Mouse (Mus musculus): ENCODE measurements around the gene Rbmxl1.
A peak's percentile ranks its signal among the peaks of the same experiment; 100 is the strongest.
"Not testable (repeated sequence)": the region's sequence is repeated elsewhere in the genome, so short reads cannot be mapped to it uniquely, and the experiment has no call there.

Rbmxl1 gene

DNA sequence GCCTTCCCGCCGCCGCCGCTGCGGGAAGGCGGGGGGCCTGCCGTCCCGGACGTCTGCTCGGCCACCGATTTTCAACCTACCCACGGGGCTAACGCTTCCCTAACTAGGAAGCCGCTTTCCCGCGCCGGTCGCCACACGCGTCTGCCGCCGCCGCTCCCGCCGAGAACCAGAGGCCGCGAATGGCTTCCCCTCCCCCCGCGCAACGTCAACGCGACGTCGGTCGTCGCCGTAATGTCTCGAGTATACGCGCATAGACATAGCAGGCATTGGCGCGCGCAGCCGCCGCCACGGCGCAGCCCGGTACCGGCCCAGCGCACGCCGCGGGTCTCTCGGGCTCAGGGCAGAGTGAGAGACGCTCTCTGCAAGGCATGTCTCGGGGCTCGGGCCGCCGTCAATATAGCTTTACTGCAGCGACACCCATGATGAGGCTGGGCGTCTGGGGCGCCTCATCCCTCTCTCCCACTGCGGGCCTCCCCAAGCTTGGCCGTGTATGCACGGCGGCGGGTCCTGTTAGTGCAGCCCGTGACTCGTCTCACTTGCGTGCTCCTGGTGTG lies at the start of gene Rbmxl1:
Rbmxl1 (minus strand) TSS at position 180 of the 554 bp plus-strand sequence.
- peak; percentile 87 for DNase-seq (ENCODE audit: low read depth, low spot score)

DNA sequence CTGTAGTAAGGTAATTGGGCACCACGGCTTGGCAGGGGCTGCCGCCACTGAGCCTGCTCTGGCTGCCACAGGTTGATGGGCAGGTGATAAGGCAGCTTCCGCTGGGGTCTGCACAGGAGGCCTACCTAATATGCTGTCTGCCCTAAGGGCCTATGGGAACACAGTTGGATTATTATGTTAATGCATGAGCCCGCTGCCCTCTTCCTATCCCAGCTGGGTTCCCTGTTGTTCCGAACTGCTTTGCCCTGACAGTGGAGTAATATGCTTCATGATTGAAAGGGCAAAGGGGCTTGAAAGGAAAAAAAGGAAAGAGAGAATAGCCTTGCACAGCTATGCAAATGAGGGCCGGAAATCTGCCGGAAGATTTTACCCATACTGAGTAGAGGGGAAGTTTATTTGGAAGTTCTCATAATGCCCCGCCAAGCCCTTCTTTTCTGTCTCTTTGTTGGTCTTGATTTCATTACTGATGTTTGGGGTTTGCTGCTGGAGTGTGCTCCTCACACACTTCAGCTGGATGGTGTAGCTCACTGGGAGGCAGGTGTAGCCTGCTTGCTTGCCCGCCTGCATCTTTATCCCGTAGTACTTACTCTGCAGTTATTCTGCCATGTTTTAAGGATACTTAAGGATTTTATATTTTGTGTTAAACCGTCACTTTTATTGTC lies 48.2 kb upstream of the Rbmxl1 start:
- DNase-seq (ENCODE audit: low read depth, low spot score), result peak; percentile 97

DNA sequence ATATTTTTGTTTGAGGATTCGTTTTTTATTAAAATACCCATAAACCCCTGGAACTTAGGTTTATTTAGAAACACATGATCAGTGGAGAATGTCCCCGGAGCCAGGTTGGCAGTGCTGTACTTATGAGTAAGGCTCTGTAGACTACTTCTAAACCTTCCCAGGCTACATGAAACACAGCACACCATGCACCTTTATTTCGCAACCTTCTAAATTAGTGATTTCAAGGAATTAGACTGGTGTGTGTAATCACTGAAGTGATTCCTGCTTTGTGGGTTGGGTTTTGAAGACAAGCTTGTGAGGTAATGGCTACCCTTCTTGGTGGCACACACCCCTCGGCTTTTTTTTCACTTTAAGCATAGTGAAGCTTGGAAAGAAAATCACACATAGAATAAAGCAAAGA lies 47.1 kb upstream of the Rbmxl1 start:
- DNase-seq (ENCODE audit: low read depth, low spot score), result no peak

DNA sequence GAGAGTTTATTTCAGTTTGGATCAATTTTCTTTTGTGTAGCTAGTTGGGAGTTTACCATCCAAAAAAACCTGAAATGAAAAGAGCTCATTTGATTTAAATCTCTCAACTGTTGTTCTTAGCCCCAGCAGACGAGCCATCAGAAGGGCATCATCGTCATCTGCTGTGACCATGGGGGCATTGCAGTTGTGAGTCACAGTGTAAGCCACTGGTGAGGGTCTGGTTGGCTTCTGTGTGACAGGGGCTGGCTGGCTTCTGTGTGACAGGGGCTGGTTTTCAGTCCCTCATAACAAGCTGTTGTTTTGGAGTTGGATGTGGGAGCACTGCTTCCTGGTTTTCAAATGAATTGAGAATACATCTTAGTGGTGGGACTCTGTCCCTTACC lies 42.0 kb upstream of the Rbmxl1 start:
- DNase-seq (ENCODE audit: low read depth, low spot score), result no peak

DNA sequence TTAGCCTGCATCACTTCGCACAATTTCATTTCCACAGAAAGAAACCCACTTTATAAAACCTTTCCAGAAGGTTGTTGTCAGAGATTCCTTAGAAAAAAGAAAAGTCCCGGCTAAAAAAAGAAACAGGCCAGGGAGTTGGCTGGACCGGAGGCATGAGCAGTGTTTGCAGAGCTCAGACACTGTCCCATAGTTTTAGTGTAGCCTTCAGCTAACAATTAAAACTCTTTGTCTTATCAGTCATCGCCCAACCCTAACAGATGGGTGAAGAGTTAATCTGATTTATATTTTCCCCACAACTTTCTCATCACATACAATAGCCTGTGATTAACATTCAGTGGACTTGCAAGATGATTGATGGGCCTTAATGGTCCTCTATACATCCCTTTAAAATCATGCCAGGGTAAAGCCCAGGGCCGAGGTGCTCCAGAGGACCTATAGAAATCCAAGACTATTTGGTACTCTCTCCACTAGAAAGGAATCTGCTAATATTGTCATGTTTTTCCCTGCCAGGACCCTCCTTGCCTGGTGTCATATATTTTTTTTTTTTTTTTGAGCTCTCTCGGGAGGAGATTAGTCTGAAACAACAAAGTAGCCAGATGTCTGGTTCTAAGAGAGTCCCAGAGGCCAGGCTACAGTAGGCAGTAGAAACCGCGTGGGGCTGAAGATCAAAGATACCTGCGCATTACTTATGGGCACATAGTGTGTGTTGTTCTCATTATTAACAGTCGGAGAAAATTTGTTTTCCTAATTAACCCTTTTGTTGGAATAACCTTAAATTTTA lies 41.5 kb upstream of the Rbmxl1 start:
- DNase-seq (ENCODE audit: low read depth, low spot score), result no peak

DNA sequence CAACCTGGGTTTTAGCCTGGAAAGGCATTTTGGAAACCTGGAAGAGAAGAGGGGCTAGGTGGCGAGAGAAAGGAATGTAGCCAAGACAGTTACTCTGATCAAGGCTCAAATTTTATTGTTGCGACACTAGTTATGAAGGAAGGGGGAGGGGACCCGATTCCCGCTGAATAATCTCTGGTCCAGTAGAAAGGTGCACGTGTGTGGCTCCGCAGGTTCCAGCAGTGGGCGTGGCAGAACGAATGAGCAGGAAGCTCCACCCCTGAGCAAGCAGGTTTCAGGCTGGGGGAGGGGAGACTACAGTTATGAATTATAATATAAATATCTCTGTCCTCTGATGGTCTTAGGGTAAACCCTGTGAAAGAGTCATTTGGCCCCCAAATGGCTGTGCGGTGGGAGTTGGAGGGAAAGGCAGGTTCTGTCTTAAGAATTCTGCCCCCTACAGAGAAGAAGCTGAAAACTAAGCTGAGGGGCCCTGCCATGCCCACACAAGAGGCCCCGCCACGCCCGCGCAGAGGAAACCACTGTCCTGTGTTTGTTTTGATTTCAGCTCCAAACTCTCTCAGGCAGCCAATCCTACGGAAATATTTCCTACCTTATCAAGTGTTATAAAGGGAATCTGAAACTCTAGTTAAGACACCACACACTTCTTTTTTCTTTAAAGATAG lies 36.6 kb upstream of the Rbmxl1 start:
- DNase-seq (ENCODE audit: low read depth, low spot score), result peak; percentile 70

DNA sequence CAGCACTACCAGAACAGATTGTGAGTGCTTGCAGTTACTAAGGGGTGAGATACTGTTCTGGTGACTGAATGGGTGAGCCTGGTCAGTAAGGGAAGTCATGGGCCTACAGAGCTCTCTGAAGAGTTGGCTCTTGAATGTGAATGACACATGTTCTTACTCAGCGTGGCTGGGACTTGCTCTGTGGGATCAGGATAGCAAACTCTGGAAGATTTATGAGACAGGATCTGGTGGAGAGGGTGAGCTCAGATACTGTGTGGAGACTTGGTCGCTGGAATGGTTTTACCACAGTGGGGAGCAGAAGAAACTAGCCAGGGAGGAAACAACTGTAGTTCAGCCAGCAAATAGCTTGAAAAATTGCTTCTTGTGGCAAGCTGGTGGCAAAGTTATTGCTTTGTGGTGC lies 35.8 kb upstream of the Rbmxl1 start:
- no peak for DNase-seq (ENCODE audit: low read depth, low spot score)

DNA sequence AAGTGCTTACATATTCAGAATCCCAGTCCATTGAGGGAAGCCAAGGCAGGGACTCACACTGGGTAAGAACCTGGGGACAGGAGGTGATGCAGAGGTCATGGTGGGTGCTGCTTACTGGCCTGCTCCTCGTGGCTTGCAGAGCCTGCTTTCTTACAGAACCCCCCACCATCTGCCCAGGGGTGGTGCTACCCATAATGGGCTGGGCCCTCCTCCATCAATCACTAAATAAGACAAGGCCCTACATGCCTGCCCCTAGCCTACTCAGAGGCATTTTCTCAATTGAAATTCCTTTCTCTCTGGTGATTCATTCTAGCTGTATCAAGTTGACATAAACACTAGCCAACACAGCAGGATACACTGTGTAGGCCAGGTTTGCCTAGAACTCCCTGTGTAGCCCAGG lies 34.9 kb upstream of the Rbmxl1 start:
- peak; percentile 86 for DNase-seq (ENCODE audit: low read depth, low spot score)

DNA sequence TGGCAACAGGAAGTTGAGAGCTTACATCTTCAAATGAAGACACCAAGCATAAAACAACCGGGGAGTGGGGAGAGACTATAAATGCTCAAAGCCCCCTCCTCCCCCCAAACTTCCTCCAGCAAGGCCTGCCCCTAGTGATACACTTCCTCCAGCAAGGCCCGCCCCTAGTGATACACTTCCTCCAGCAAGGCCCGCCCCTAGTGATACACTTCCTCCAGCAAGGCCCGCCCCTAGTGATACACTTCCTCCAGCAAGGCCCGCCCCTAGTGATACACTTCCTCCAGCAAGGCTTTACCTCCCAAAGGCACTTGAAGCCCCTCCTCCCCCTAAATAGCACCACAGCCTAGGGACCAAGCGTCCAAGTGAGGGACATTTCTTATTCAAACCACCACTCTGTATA lies 34.0 kb upstream of the Rbmxl1 start:
- peak; percentile 69 for DNase-seq (ENCODE audit: low read depth, low spot score)

DNA sequence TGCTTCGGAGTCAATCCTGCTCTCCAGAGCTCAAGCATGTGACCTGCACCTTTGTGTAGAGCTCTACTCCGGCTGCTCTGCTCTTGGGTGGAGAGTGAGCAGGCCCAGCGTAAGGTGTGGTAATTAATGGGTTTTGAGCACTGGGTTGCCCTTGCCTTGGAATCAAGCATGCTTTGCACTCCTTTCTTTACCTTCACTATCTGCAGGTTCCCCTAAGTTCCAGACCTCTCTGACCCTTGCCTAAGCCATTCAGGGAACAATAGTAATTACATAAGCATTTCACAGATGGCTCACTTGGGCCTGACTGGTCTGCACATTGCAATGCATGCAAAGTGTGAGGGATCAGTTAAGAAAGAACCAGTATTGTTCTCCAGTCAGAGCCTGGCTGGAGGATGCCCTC lies 29.1 kb upstream of the Rbmxl1 start:
- peak; percentile 96 for DNase-seq (ENCODE audit: low read depth, low spot score)

DNA sequence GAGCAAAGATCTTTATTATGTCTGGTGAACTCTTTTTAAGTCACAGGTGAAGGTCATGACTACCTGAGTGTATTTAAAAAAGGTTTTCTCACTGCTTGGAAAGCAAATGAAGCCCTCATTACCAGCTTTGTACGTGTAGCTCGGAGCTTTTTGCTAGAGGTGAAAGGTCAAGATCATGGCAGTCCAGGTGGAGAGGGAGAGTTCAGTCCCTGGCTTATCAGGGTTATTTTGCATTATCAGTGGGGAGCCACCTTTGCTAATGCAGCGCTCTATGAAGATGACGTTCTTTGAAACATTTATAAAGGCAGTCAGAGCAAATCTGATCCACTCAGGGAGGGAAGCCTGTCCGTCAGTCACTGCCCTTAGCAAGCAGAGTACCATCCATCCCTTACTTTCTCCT lies 28.0 kb upstream of the Rbmxl1 start:
- peak; percentile 76 for DNase-seq (ENCODE audit: low read depth, low spot score)

DNA sequence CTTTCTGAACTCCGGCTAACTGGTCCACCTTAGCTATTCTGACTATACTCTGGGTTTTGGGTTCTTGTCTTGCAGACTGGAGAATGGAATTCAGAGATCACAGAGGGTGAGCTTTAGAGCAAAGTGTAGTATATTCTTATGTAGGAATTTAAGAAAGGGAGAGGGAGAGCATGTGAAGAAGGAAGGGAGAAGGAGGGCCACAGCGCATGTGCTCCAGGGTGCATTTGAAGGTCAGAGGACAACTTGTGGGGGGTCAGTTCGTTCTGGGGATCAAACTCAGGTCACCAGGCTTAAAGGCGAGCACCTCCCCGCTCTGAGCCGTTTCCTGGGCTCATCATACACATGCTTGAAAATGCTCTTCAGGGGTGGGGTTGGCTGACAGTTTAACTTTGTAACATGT lies 25.3 kb upstream of the Rbmxl1 start:
- peak; percentile 91 for DNase-seq (ENCODE audit: low read depth, low spot score)

DNA sequence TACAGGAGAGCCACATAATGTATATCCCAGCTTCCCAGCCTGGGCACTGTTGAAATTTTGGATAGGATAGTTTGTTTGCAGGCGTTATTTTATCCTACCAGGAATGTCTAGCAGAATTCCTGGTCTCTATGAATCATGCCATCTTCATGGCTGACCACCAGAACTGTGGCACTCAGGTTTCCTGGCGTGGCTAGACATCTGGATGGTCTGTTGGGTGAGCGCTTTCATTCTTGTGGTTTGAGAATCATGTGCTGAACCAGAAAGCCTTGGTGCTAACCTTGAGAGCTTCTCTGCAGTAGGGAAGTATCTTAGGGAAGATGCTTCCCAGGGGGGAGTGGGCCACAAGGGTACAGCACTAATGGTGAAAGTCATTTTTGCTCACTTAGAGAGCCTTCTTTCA lies 6.4 kb upstream of the Rbmxl1 start:
- DNase-seq (ENCODE audit: low read depth, low spot score), result no peak

DNA sequence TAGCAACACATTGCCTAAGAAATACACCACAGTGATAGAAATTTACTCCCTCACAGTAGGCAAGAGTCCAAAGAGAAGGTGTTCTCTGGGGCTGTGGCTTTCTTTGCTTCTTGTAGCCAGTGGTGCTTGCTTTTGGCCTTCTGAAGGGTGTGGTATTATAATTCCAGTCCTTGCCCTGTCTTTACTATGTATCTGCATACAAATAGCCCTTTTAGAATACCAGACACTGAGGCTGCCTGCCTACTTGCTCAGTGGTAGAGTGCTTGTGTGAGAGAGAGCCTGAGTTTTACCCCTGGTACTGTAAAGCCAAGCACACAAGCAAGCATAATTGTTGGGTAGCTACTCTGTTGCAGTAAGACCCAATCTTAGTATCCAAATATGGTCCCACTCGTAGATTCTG lies 6.0 kb upstream of the Rbmxl1 start:
- DNase-seq (ENCODE audit: low read depth, low spot score), result peak; percentile 82

DNA sequence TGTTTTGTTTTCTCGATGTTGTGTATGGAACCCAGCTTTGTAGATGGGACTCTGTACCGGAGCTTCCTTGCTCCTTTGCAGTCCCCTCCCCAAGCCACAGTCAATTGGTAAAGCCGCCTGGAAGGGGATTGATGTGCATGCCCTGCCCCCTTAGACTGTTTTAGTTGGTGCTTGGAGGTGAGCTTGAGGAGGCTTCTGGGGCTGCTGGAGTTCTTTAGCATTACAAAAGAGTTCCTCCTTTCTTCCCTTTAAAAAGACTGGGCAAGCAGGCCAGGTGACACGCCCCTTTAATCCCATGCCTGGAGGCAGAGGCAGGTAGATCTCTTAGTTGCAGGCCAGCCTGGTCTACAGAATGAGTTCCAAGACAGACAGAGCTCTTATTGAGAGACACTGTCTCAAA lies 4.4 kb upstream of the Rbmxl1 start:
- DNase-seq (ENCODE audit: low read depth, low spot score), result peak; percentile 100

DNA sequence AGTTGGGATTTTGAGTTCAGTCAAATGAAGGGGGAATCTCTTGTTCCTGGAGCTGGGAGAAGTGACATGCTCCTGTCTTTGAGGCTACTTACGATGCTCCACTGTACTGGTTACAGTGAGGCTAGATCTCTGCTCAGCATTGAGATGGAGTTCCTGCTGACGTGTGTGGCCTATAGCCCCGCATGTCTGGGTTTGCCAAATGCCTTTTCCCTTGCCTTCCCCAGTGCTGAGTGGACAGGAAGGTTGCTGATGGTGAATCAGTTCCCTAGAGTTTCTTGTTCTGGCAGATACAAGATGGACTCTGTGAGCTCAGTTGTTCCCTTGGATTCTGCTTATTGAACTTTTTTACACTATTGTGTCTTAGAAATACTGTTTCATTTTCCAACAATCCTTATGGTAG lies 2.2 kb upstream of the Rbmxl1 start:
- no peak for DNase-seq (ENCODE audit: low read depth, low spot score)

DNA sequence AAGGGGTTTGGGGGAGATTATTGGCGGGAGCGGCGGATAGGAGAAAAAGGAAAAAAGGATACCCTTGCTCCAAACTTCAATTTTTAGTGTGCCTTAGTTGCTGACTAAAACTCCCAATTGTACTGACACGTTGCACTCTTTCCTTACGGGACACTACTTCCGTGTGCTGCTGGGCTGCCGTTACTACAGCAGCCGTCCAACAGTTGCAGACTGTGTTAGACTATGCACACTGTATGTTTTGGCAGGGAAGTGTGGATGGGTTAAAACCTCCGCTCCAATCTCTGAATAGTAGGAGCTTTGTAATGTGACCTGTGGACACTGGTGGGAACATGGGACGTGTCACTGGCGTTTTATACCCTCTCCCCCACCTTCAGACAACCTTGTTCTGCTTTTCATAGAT lies 1.4 kb upstream of the Rbmxl1 start:
- DNase-seq (ENCODE audit: low read depth, low spot score), result peak; percentile 40

DNA sequence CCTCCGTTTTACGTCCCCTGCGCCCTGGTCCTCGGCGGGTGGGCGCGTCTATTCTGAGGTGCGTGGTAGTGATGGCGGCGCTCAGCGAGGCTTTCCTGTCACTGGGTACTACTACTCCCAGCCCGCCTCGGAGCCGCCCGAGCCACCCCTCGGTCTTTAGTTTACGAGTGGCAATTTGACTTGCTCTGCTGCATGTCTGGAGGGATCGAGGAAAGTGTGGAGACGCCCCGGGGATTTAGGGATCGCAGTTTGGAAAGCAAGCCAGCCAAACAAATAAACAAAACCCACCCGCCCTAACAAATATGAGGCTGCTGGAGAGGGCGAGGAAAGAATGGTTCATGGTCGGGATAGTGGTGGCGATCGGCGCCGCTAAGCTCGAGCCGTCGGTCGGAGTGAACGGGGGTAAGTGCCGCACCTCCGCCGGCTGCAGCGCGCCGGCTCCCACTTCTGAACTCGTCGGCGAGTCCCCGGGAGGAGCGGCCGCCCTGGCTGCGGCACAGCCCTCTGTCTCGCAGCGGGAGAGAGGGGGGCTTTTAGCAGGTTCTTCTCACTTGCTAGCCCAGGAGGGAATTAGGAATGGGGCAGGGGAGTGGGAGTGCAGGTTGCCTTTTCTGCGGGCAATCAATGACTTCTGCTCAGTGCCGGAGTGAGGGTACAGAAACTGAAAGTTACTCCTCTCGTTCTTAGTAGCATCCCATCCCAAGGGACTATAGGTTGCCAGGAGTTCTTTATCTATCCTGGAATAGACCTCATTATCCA lies 754 bp upstream of the Rbmxl1 start, which contains the start of gene Slc10a7:
Slc10a7 (plus strand) TSS at position 74 of the 759 bp plus-strand sequence.
- peak; percentile 94 for DNase-seq (ENCODE audit: low read depth, low spot score)

DNA sequence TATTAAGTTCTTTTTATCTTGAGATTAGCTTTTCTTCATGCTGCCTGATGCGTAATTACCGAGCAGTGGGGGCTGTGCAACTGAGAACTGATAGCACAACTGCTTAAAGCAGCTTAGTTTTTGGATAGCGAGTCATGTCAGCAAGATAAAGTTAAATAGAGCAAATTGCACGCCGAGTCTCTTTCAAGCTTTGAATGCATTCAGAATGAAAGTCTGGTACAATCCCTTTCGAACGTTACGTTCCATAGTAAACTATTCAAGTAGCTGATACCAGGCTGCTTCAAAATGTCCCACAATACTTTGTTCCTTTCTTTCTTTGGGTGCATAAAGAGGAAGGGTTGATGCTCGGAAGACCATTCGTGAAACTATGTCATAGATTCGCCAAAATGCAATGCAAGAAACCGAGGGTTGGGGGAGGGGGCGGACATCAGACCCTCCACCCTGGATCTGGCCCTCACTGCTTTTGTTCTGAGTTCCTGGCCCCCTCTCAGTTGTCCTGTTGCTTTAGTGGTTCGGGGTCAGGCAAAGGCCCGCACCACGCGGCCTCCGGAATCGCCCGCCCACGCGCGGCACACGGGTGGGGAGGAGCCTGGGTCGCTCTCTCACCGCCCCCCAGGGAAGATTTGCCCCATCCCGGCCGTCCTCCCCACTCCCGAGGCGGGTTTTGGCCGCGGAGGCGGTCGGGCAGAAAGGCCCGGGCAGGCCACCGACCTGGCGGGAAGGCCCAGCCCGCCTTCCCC lies 549 bp downstream of the Rbmxl1 start:
- DNase-seq (ENCODE audit: low read depth, low spot score), result peak; percentile 82

DNA sequence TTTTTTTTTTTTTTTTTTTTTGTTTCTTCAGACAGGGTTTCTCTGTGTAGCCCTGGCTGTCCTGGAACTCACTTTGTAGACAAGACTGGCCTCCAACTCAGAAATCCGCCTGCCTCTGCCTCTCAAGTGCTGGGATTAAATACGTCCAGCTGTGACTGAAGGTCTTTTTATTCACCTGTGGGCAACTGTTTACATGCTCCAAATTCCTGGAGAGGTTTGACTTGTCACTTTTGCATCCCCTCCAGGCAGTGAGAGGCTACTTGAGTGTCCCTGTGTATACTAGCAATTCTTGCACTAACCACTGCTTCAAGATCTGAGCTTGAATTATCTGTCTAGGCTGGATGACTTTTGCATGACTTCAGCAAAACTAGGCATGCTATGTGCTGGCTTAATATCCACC lies 6.0 kb downstream of the Rbmxl1 start:
- peak; percentile 84 for DNase-seq (ENCODE audit: low read depth, low spot score)

DNA sequence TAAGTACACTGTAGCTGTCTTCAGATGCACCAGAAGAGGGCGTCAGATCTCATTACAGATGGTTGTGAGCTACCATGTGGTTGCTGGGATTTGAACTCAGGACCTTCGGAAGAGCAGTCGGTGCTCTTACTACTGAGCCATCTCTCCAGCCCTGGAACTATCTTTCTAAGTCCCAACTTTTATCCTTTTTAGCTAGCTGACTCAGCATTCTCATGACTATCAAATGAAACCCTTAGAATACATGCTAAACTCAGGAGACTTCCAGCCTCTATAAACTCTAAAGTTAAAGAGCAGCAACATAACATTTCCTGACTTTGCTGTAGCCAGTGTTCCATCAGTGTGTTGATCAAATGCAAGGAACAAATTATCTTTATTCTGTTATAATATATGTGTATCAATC lies 12.4 kb downstream of the Rbmxl1 start:
- DNase-seq (ENCODE audit: low read depth, low spot score), result not testable (repeated sequence)

All from R1 (cell line).